Mouse (Mus musculus) liver, embryonic 16.5 days (tissue): Measurements from ENCODE around the gene Plekha5. TPM values are rescaled to one million over a fixed set of nuclear protein-coding genes. Genes with fewer than 3 reads are reported as not detected.

Experiments
- ATAC-seq: fragments of 200-750 bp; cut with Nextera tagmentation; 2 replicates; pipeline ENCODE4 v1.8.0; 2017; ENCODE audit warnings: low read depth, mild to moderate bottlenecking, moderate number of reproducible peaks, moderate library complexity
- H3K27ac ChIP-seq: fragments of 300-500 bp; sonication (generic); 2 replicates; pipeline ENCODE4 v1.5.1; 2014; ENCODE audit warnings: mild to moderate bottlenecking, low read length
- H3K27me3 ChIP-seq: fragments of 300-500 bp; sonication (generic); 2 replicates; pipeline ENCODE4 v1.6.1; 2014; ENCODE audit warnings: low read depth, low read length, mixed read lengths; ENCODE audit not compliant: control insufficient read depth, insufficient read depth
- H3K36me3 ChIP-seq: fragments of 300-500 bp; sonication (generic); 2 replicates; pipeline ENCODE4 v1.6.1; 2014; ENCODE audit warnings: mild to moderate bottlenecking; ENCODE audit not compliant: control insufficient read depth, insufficient read depth
- H3K4me1 ChIP-seq: fragments of 300-500 bp; sonication (generic); 2 replicates; pipeline ENCODE4 v1.6.1; 2014; ENCODE audit warnings: low read depth, low read length, mixed read lengths; ENCODE audit not compliant: control insufficient read depth
- H3K4me2 ChIP-seq: fragments of 300-500 bp; sonication (generic); 2 replicates; pipeline ENCODE4 v1.6.1; 2014; ENCODE audit warnings: low read depth, low read length, mixed read lengths
- H3K4me3 ChIP-seq: fragments of 300-500 bp; sonication (generic); 2 replicates; pipeline ENCODE4 v1.5.1; 2014; ENCODE audit warnings: low read depth, mild to moderate bottlenecking, low read length
- H3K9ac ChIP-seq: fragments of 300-500 bp; sonication (generic); 2 replicates; pipeline ENCODE4 v1.6.1; 2014; ENCODE audit warnings: low read depth, low read length
- H3K9me3 ChIP-seq: fragments of 300-500 bp; sonication (generic); replicated peaks from 2 replicates; pipeline ENCODE4 v1.6.1; 2016; ENCODE audit warnings: low read length; ENCODE audit not compliant: control insufficient read depth
- WGBS: fragments of 180-500 bp; shearing (Covaris S2); extraction: QIAGEN DNeasy Blood & Tissue Kit; methylation state at CpG from one replicate; pipeline ENCODE4 v1.1.7; 2014; ENCODE audit not compliant: insufficient replicate concordance; 5-methylcytosine and 5-hydroxymethylcytosine counted together
- polyA plus RNA-seq: library from polyadenylated mRNA; unstranded; fragments of >200 nt; fragmentation: Nextera tagmentation; extraction: Ambion mirVana; gene quantifications from 2 replicates; pipeline ENCODE4 v1.2.1, GENCODE M21; 2015

The Plekha5 gene
- polyA plus RNA-seq, 1 experiment from 2014 or later = 5.5 TPM

DNA sequence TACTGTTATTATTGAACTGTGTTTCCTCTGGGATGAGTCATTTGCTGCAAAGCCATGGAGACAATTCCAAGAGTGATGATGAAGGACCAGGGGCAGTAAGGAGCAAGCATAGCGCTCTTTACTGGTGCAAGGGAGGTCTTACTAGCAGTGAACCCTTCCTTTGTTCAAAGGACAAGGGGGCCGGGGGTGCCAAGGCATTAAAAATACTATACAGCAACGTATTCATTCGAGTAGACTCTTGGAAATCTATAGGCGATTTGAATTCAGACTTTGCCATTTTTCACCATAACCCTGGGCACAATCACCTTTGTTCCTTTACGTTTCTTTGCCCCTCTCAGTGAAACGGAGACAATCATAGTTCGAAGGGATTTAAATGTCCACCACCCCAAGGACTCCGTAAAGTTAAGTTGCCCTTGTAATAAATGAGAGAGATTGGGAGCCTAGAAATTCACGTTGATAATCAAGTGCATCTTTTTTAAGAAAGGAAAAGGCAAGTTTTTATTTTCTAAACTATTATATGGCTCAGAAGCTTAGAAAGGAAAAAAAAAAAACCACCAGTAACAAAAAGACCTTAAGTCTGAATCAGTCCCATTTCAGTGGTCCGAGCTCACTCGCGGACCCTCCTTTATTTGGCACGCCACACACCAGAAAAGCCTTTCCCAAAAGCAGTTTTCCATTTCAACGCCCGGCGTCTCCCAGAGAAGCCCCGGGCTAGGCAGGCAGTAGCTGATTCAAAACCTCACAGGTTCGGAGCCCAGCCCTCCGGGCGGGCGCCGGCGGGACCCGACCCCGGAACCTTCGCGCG is 611 bp upstream of the Plekha5 start:
- peak overlapping the region; percentile 66 for H3K4me2 ChIP-seq
- H3K27me3 ChIP-seq = peaks cover 24% of the 10 kb centered on the region
- H3K27ac ChIP-seq = no peak overlapping the region
- peak overlapping the region; percentile 70 for H3K4me3 ChIP-seq
- ATAC-seq = no peak
- H3K9ac ChIP-seq = peak overlapping the region; percentile 69; the same call in 1 of the 2 replicates
- H3K9me3 ChIP-seq = no peaks in the 10 kb centered on the region
- H3K4me1 ChIP-seq = no peaks in the 10 kb centered on the region; the same call in 1 of the 2 replicates
- no peaks in the 10 kb centered on the region for H3K36me3 ChIP-seq
- 11% methylated on average over 29 of the region's 29 CpGs for WGBS

DNA sequence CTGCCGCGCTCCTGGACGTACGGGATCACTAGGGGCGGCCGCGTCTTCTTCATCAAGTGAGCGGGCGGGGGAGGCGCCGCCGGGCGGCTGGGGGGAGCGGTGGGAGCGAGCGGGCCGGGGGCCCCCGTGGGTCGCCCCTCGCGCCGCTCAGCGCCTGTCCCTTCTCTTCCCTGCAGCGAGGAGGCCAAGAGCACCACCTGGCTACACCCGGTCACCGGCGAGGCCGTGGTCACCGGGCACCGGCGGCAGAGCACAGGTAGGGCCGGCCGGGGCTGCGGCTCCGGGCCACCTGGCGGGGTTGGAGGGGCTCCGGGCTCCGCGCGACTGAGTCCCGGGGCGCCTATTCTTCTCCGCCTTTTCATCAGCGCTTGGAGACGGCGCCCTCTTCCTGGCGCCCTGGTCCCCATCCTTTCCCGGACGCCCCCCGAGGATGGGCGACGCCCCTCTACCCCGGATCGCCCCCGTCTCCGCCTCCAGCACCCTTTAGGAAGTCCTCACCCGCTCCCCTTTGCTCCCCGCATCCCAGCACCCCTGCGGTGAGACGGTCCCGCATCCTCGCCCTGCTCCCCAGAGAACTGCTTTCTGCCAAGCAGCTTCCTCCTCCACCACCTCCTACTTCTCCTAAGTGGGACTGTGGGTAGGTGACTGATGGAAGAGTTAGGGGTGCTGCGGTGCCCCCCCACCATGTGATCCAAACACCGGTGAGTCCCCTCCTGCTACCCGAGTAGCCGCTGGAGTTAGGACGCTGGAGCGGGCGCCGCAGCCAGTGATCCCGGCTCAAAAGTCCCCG is 542 bp downstream of the Plekha5 start:
- H3K27ac ChIP-seq = peak overlapping the region; percentile 72
- under 1% methylated on average over 52 of the region's 72 CpGs for WGBS
- H3K27me3 ChIP-seq = peaks cover 24% of the 10 kb centered on the region
- H3K4me1 ChIP-seq = no peaks in the 10 kb centered on the region; the same call in 1 of the 2 replicates
- peak overlapping the region; percentile 69 for H3K9ac ChIP-seq
- peak overlapping the region; percentile 70 for H3K4me3 ChIP-seq
- peak overlapping the region; percentile 66 for H3K4me2 ChIP-seq
- no peaks in the 10 kb centered on the region for H3K9me3 ChIP-seq
- ATAC-seq = peak; percentile 49
- H3K36me3 ChIP-seq = no peaks in the 10 kb centered on the region

DNA sequence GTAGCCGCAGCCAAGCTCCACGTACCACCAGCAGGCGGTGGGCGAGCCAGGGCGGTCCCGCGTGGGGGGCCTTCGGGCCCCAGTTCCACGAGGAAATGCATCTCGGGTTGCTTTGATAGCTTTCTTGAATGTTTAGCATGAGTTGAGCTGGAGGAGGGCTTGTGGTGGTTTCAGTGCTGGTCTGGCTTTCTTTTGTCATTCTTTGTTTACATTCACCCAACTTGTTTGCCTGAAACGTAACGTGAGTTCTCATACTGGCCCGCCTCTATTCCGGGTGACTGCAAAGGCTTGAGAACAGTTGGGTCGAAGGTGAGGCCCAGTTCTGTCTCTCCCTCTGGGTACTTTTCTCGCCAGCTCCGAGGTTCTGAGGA is 1.1 kb downstream of the Plekha5 start:
- ATAC-seq = no peak; the same call in 1 of the 2 replicates
- H3K27ac ChIP-seq = peak overlapping the region; percentile 72
- 3% methylated on average over 17 of the region's 17 CpGs for WGBS

DNA sequence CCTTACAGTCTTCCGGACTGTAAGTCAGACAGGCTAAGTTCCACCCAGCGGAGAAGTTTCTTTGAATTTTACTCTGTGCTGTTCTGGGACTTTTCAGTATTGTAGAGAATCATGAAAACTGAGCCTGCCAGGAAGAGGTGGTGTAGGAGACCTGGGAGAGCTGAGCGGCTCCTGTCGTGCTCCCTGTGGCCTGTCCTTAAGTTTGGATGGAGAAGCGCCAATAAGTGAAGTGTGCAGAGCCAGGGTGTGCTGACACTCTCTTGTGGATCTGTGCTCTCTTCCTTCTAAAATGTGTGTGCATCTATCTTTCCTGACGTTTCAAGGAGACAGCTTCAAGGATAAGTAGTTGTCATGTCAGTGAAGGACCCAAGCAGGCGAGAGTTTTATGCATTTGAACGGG is 5.4 kb downstream of the Plekha5 start:
- Histone ChIP-seq H3K9me3 (no peaks in the 10 kb centered on the region), H3K4me1 (no peaks in the 10 kb centered on the region; the same call in 1 of the 2 replicates), H3K9ac (no peak overlapping the region), H3K36me3 (peaks cover 2% of the 10 kb centered on the region), H3K4me3 (no peak overlapping the region), H3K27me3 (peaks cover 10% of the 10 kb centered on the region), H3K4me2 (no peak overlapping the region), H3K27ac (no peak overlapping the region)
- ATAC-seq = no peak
- 73% methylated on average over 8 of the region's 8 CpGs for WGBS

More for the DNA sequence above, 1.1 kb downstream of the Plekha5 start:
- H3K4me2 ChIP-seq = peak overlapping the region; percentile 66
- no peaks in the 10 kb centered on the region for H3K9me3 ChIP-seq
- H3K36me3 ChIP-seq = no peaks in the 10 kb centered on the region
- H3K27me3 ChIP-seq = peaks cover 24% of the 10 kb centered on the region
- peak overlapping the region; percentile 70 for H3K4me3 ChIP-seq
- H3K9ac ChIP-seq = peak overlapping the region; percentile 69
- H3K4me1 ChIP-seq = no peaks in the 10 kb centered on the region; the same call in 1 of the 2 replicates

DNA sequence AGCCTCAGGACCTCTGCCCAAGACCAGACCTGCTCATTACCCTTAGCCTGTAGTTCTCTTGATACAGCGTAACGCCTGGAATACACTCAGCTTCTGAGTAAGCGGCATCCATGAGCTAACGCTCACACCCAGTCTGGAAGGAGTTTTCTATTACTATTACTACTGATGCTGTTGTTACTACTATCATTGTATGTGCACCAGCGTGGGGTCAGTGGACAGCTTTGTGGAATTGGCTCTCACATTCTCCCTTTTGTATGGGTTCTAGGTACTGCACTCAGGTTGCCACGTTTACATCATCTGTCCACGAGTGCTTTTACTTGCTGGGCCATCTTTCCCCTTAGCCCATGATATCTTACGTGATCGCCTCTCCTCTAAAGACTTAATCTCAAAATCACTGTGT is 8.5 kb downstream of the Plekha5 start:
- Histone ChIP-seq H3K36me3 (peaks cover 2% of the 10 kb centered on the region), H3K4me2 (no peak overlapping the region), H3K9me3 (no peaks in the 10 kb centered on the region), H3K27ac (no peak overlapping the region), H3K9ac (no peak overlapping the region), H3K27me3 (no peaks in the 10 kb centered on the region), H3K4me3 (no peak overlapping the region), H3K4me1 (no peaks in the 10 kb centered on the region)
- no peak for ATAC-seq
- WGBS = 78% methylated on average over 9 of the region's 9 CpGs

DNA sequence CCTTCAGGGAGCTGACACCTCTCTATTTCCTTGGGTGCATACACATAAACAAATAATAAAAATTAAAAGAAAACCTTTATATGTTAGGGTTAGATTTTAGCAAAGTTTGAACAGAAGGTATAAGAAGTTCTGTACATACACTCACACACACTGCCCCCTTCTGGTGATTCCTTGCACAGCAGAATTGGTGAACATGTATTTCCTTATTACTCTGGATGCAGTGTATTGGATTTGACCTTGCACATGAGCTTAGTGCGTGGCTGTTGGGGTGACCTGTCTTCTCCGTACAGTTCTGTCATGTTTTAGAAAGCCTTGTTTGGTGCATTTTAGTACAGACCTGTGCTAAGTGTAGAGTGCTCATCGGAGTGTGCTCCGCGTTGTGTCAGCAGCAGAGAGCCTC is 19.5 kb downstream of the Plekha5 start:
- H3K9me3 ChIP-seq = no peaks in the 10 kb centered on the region
- no peaks in the 10 kb centered on the region for H3K27me3 ChIP-seq
- H3K36me3 ChIP-seq = no peaks in the 10 kb centered on the region
- H3K4me3 ChIP-seq = no peak overlapping the region
- no peak for ATAC-seq
- no peak overlapping the region for H3K9ac ChIP-seq
- no peaks in the 10 kb centered on the region for H3K4me1 ChIP-seq
- H3K4me2 ChIP-seq = no peak overlapping the region
- H3K27ac ChIP-seq = no peak overlapping the region
- 81% methylated on average over 5 of the region's 5 CpGs for WGBS

DNA sequence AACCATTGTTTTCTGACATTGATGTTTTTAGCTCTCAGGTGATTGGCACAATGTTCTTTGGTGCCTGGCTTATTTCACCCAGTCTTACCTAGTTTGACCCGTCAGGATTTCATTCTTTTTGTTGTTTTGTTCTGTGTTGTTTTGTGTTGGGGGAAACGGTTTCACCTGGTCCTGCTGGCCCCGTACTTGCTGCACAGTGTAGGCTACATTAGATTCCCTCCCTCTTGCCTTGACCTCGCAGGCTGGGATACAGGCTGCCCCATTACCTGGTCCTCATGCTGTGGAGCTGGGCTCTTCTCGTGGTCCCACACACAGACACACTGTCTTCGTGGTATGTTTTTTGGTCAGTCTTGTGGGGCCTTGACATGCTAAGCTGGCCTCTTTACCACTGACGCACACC is 20.3 kb downstream of the Plekha5 start:
- WGBS = 60% methylated on average over 7 of the region's 7 CpGs

DNA sequence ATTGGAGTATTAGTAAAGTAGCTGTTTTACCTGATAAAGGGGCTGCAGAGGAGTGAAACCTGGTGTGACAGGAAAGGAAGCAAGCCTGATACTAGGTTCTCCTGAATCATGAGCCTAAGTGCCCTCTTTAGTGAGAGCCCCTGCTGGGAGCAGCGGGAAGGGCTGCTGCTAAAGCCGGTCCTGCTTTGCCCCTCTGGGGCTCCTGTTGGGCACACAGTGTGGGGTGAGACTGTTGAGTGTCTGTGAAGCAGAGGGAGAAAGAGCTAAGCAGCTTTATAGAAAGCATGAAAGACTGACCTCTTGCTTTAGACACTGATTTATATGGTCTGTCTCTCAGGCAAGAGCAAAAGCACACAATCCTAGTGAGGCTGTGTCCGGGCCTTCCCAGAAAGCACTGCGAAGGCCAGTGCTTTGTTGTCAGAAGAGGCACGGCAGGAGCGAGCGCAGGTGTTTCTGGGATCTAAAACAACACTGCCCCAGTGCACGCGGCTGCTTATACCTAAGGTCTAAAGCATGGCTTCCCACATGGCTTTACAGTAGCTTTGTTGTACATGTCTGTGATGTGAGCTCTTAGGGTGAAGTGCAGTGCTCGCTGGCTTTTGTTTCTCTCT is 21.1 kb downstream of the Plekha5 start:
- Histone ChIP-seq H3K4me1 (no peaks in the 10 kb centered on the region), H3K4me2 (no peak overlapping the region), H3K27ac (no peak overlapping the region), H3K36me3 (no peaks in the 10 kb centered on the region), H3K9ac (no peak overlapping the region), H3K9me3 (no peaks in the 10 kb centered on the region), H3K4me3 (no peak overlapping the region), H3K27me3 (no peaks in the 10 kb centered on the region)
- 63% methylated on average over 10 of the region's 10 CpGs for WGBS
- no peak; the same call in 1 of the 2 replicates for ATAC-seq

More for the DNA sequence above, 20.3 kb downstream of the Plekha5 start:
- Histone ChIP-seq H3K9ac (no peak overlapping the region), H3K27me3 (no peaks in the 10 kb centered on the region), H3K4me2 (no peak overlapping the region), H3K27ac (no peak overlapping the region), H3K4me1 (no peaks in the 10 kb centered on the region), H3K36me3 (no peaks in the 10 kb centered on the region), H3K4me3 (no peak overlapping the region), H3K9me3 (no peaks in the 10 kb centered on the region)
- ATAC-seq = no peak
